Mouse (Mus musculus): ENCODE results near the gene Nabp2.

- TF ChIP-seq CTCF (IDR thresholded peaks at IDR 0.05; ENCODE audit: low read depth, low read length), result no peak
- TF ChIP-seq POLR2A (IDR thresholded peaks at IDR 0.05; ENCODE audit: extremely low read depth, insufficient read depth, low read length), result no peak
These were observed 21.7 kb downstream of the Nabp2 start for GRCm38 (mm10) chr10:128389570-128389969.

All from liver, adult 2 months (tissue).